Mouse (Mus musculus): ENCODE data around the gene Epb41l5.

DNA sequence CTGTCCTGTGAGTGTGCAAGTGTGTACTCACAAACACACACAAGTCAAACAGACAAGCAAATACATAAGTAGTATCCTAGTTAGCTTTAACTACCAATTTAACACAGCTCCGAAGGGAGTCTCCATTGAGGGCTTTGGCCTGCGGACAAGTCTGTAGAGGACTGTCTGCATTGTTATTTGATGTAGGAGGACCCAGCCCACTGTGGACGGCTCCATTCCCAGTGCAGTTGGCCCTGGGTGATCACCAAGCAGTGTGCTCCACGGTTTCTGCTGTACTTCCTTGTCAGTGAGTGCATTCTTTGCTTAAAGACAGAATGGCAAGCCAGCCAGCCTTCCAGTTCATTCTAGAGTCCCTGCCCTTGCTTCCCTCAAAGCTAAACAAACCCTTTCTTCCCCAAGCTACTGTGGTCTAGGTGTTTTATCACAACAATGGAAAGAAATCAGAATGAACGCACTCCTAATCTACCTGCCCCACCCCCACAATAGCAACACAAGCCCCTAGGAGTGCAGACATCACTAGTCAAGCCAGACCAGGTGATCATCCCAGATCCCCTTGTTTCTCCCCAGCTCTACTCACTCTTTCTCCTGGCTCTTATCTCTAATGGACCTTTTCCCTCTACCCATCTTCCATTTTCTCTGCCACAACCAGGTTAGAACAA is 151.3 kb downstream of the Epb41l5 start:
- TF ChIP-seq POLR2A (IDR thresholded peaks at IDR 0.05; ENCODE audit: borderline replicate concordance, extremely low read depth, low read depth, low read length) (no peak), CTCF (IDR thresholded peaks at IDR 0.05; ENCODE audit: insufficient read depth, low read length) (no peak)

Measured in lung, adult 2 months (tissue).